Mouse (Mus musculus): Measurements from ENCODE around the gene Pign. TPM values are rescaled to one million over a fixed set of nuclear protein-coding genes. Genes with fewer than 3 reads are reported as not detected.

Pign gene
- total RNA-seq (2021), result 1 to 10 TPM; 6.3 to 6.4 TPM
- long read RNA-seq, experiment 1, full-length matches to known transcripts, result 1 of 4 reads
- long read RNA-seq, experiment 1, partial matches to known transcripts, result 0 of 4 reads
- long read RNA-seq, experiment 1, other reads (novel, unspliced or antisense), result 3 of 4 reads
- long read RNA-seq, experiment 2, full-length matches to known transcripts, result 1 of 2 reads
- long read RNA-seq, experiment 2, partial matches to known transcripts, result 0 of 2 reads
- long read RNA-seq, experiment 2, other reads (novel, unspliced or antisense), result 1 of 2 reads

GRCm38 (mm10) chr1:105663171-105663961, at the start of gene Pign, which contains the start of gene Relch:
Gene Pign, minus strand, starts transcription at chr1:105663677.
Gene Relch, plus strand, starts transcription at chr1:105663861.
- peak; percentile 98 for DNase-seq

DNA sequence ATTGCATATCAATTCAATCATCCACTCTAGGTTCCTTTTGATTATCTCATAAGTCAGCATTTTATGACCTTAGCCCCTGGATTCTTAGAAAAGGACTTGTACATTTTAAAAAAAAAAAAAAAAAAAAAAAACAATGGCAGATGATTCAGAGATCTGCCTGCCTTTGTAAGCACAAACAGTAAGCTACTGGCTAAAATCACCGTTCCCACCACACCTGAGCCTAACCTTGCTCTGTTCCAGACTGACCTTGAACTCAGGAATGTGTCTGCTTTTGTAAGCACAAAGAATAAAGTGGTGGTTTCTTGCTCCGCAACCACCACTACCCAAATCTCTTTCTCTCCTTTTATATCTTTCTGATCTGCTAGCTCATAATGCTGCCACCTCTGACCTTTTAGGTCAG, 49.3 kb upstream of the Pign start:
- no peak for DNase-seq

DNA sequence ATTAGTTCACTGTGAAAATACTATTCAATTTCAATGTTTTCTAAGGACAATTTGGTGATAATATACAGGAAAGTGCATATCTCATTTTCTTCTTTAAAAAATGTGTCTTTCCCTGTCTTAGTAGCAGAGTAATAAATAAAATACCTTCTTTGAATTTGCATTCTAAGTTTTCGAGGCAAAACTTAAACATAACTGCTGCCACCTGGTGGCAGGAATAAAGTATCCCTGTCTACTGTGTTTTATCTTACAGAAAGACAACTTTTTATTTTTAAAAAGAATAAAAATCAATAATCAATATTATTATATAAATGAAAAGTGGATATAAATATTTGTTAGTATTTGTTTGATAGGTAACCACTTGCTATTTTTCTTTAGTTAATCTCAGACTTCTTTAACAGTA, 47.8 kb upstream of the Pign start:
- no peak for DNase-seq

- DNase-seq, result no peak
Measured at GRCm38 (mm10) chr1:105709415-105709814, 45.9 kb upstream of the Pign start.

GRCm38 (mm10) chr1:105700984-105701530, 37.6 kb upstream of the Pign start:
- DNase-seq, result no peak

DNA sequence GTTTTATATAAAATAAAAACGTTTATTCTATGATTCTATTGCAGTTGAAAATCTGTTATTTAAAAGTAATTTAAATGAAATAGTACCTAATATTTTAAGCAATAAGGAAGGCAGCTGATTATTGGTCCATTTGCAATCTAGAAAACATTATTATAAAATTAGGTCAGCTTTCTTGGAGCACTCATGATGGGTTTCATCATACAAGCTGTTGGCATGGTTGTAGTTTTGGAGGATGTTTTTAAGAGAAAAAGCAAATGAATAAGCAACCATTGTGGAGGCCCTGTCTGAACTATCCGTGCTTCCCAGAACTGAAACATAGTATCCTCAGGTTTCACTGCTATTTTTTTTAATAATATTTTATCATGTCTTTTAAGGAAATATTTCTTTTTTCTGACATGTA, 32.1 kb upstream of the Pign start:
- DNase-seq, result no peak

DNA sequence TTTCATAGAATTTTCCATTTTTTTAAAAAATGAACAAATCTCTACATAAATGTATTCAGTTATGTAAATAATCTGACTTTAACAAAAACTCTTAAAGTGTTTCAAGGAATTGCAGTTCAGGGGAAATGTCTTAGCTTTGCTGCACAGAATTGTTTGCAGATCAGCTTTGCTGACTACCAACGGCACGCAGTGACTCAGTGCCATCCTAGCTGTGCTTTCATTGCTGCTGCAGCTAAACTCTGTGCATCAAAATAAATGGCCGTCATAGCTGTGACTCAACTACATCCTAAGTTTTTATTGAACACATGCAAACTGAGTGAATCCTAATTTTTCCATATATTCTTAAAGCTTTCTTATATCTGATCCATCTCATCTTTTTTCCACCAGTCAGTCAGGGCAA, 22.0 kb upstream of the Pign start:
- DNase-seq, result no peak

- DNase-seq, result no peak
Measured at GRCm38 (mm10) chr1:105680587-105680986, 17.1 kb upstream of the Pign start.

DNA sequence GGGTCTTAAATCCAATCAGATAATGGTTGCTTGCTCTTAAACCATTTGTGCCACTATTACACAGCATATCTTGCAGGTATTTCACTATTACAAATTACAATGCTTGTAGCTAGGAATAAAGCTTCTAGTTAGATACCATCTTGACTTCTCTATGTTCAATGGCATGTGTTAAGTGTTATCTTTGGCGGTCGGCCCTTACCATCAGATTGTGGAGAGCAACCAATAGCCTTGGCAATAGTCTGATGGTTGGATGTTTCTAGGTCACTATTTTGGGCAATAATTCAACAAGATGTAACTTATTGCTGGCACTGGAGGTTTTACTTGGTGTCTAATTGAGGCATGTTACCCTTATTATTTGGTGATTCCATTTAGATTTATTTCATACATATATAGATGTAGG, 11.3 kb upstream of the Pign start:
- no peak for DNase-seq

GRCm38 (mm10) chr1:105669700-105670099, 6.2 kb upstream of the Pign start:
- no peak for DNase-seq

GRCm38 (mm10) chr1:105663962-105664812, 710 bp upstream of the Pign start:
- DNase-seq, result no peak

DNA sequence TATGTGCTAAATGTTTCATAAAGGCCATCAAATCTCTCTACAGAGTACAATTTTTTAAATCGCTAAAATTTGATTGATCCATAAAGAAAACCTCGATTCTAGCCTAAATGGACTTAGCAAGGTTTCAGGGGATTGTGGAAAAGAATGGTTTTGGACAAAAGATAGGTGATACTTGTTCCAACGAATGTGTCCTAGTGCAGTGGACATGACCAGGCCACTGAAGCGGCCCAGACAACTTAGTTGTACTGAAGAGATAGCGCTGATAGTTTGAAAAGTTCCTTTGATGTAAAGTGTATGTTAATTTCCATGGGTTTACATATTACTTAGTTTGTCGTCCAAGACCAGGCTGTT, 682 bp downstream of the Pign start:
- DNase-seq, result no peak

GRCm38 (mm10) chr1:105660015-105660414, 3.5 kb downstream of the Pign start:
- DNase-seq, result no peak

GRCm38 (mm10) chr1:105653981-105654380, 9.5 kb downstream of the Pign start:
- DNase-seq, result no peak

- DNase-seq, result no peak
Measured at GRCm38 (mm10) chr1:105650650-105651049, 12.8 kb downstream of the Pign start.

GRCm38 (mm10) chr1:105644093-105644492, 19.4 kb downstream of the Pign start:
- DNase-seq, result no peak

- DNase-seq, result no peak
Measured at GRCm38 (mm10) chr1:105630481-105630880, 33.0 kb downstream of the Pign start.

DNA sequence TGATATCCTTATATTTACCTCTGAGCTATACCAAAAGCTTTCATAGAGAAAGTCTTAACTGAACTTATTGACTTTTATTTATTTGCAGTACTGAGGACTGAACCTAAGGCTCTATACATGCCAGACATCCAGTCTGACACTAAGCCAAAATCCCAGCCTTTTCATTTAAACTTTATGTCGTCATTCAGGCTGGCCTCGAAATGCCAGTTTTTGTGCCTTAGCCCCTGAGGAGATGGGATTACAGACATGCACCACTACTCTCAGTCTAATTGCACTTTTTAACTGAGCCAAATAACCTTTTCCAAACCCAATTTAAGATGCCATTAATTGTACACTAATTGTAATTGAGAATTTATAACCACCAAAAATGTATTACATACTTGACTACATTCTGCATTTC, 73.8 kb downstream of the Pign start:
- no peak for DNase-seq

DNA sequence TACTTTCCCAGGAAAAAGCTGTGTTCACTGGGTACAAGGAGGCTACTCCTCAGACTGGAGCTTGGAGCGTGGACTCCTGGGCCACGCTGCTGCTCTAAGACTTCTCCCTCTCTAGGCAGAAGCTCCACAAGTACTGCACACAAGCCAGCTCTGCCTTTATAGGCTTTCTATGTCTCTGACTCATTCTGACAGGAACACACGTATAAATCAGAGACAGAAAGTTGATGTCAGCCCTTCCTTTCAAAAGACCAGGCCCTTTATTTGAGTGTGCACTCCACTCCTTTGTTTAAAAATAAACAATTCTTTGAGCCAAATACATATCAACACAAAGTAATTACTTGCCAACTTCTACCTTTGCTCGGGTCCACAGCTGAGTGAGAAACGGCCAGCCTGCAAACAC, 74.8 kb downstream of the Pign start:
- DNase-seq, result no peak

- DNase-seq, result no peak
Measured at GRCm38 (mm10) chr1:105582800-105583199, 80.7 kb downstream of the Pign start.

DNA sequence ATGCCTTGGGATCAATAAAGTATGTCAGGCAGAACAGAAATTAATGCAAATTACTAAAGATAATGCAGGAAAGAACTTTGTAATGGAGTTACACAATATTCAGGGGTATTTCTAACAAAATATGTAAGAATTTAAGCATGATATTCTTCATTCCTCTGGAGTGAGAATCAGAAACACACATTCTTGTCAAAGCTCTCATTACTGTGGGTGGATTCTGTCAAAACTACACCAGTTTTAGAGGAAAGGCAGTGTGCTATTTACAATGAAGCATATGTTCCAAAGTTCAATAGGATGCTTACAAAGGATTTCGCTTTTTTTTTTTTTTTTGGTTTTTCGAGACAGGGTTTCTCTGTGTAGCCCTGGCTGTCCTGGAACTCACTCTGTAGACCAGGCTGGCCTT, 82.6 kb downstream of the Pign start:
- no peak for DNase-seq

DNA sequence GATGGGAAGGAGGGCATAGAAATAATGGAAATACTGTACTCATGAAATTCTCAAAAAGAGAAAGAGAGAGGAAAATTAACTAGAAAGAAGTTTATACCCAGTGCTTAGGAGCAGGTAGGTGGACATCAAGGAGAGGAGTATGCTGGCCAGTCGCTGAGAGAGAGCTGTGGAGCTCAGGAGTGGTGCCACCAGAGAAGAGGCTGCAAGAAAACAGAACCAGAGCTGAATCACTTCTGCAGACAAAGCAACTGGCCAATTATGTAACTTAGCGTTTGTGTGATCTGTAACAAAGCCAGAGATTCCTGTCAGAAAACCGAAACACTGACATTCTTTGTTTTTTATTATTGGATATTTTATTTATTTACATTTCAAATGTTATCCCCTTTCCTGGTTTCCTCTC, 97.4 kb downstream of the Pign start:
- no peak for DNase-seq

- DNase-seq, result no peak
Measured at GRCm38 (mm10) chr1:105564289-105564688, 99.2 kb downstream of the Pign start.
